Mouse (Mus musculus): Measurements from ENCODE around the gene Bcl11a. TPM values are rescaled to one million over a fixed set of nuclear protein-coding genes. Genes with fewer than 3 reads are reported as not detected.
"Not testable (repeated sequence)": the region's sequence is repeated elsewhere in the genome, so short reads cannot be mapped to it uniquely, and the experiment has no call there.

The Bcl11a gene
- polyA plus RNA-seq, 1 experiment from 2014 or later: 105 TPM

- not testable (repeated sequence) for ATAC-seq (replicated peaks); H3K4me2 ChIP-seq; H3K27ac ChIP-seq; H3K36me3 ChIP-seq (replicated peaks); H3K9ac ChIP-seq; H3K4me3 ChIP-seq; H3K27me3 ChIP-seq (replicated peaks); H3K9me3 ChIP-seq
- peaks cover 27% of the 10 kb centered on the region for H3K4me1 ChIP-seq
- 84% methylated on average over 4 of the region's 4 CpGs for WGBS
Measured at GRCm38 (mm10) chr11:24128880-24129279, 51.0 kb downstream of the Bcl11a start.

GRCm38 (mm10) chr11:24129358-24130185, 51.7 kb downstream of the Bcl11a start:
- Histone ChIP-seq H3K9ac (no peak overlapping the region), H3K4me1 (peaks cover 20% of the 10 kb centered on the region), H3K4me3 (no peak overlapping the region), H3K27me3 (replicated peaks) (no peaks in the 10 kb centered on the region), H3K4me2 (no peak overlapping the region), H3K27ac (no peak overlapping the region), H3K36me3 (replicated peaks) (no peaks in the 10 kb centered on the region), H3K9me3 (no peaks in the 10 kb centered on the region)
- no peak for ATAC-seq (replicated peaks)
- WGBS: 93% methylated on average over 5 of the region's 5 CpGs

GRCm38 (mm10) chr11:24130186-24130760, 52.4 kb downstream of the Bcl11a start:
- 76% methylated on average over 7 of the region's 7 CpGs for WGBS
- H3K27me3 ChIP-seq (replicated peaks): no peaks in the 10 kb centered on the region
- peaks cover 16% of the 10 kb centered on the region for H3K4me1 ChIP-seq
- no peak overlapping the region for H3K9ac ChIP-seq
- no peak overlapping the region for H3K27ac ChIP-seq
- ATAC-seq (replicated peaks): no peak
- H3K4me3 ChIP-seq: no peak overlapping the region
- no peak overlapping the region for H3K4me2 ChIP-seq
- no peaks in the 10 kb centered on the region for H3K9me3 ChIP-seq
- no peaks in the 10 kb centered on the region for H3K36me3 ChIP-seq (replicated peaks)

DNA sequence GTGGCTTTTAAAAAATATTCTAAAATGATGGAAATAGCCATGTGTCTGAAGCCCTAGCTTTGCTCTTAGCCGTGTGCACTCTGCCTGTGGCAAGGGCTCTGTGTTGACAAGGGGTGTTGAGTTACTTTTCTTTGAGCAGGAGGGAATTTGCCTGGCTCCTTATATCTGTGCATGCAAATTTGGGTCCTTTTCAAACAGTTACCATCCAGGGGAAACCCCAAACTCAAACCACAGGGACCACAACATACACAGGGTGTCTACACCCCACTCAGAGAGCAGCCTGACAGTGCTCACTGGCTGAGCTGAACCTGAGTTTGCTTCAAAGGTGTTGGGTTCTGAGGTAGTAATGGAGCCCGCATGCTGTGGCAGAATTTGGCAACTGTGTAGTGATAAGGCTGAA, 54.0 kb downstream of the Bcl11a start:
- WGBS: 88% methylated on average over 2 of the region's 2 CpGs
- Histone ChIP-seq H3K4me2 (no peak overlapping the region), H3K9ac (no peak overlapping the region), H3K4me1 (peaks cover 16% of the 10 kb centered on the region), H3K27me3 (replicated peaks) (no peaks in the 10 kb centered on the region), H3K9me3 (no peaks in the 10 kb centered on the region), H3K27ac (no peak overlapping the region), H3K36me3 (replicated peaks) (no peaks in the 10 kb centered on the region), H3K4me3 (no peak overlapping the region)
- no peak for ATAC-seq (replicated peaks)

GRCm38 (mm10) chr11:24132358-24132757, 54.5 kb downstream of the Bcl11a start:
- no peak overlapping the region for H3K4me2 ChIP-seq
- peaks cover 13% of the 10 kb centered on the region for H3K4me1 ChIP-seq
- H3K9me3 ChIP-seq: no peaks in the 10 kb centered on the region
- H3K9ac ChIP-seq: no peak overlapping the region
- no peak overlapping the region for H3K27ac ChIP-seq
- no peak overlapping the region for H3K4me3 ChIP-seq
- ATAC-seq (replicated peaks): no peak
- H3K27me3 ChIP-seq (replicated peaks): no peaks in the 10 kb centered on the region
- WGBS: 92% methylated on average over 6 of the region's 6 CpGs
- H3K36me3 ChIP-seq (replicated peaks): no peaks in the 10 kb centered on the region

DNA sequence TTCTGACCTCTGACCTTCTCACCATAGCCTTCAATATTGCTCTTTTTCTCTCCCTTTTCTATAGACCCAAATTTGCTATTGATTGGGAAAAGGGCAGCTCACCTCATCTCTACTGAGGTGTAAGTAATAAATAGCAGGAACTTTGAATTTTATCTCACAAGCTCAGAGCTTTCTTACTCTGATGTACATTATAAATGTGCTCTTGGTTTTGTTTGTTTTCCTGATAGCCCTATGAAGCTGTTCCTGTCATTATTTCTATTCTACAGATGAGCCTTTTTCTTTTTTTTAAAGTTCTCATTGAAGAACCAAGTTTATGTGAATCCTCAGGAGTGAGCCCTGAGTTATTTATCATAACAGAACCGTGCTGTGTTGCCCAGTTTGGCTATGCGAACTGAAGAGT, 55.0 kb downstream of the Bcl11a start:
- no peak overlapping the region for H3K4me3 ChIP-seq
- H3K9ac ChIP-seq: no peak overlapping the region
- no peaks in the 10 kb centered on the region for H3K9me3 ChIP-seq
- WGBS: 89% methylated on average over 2 of the region's 2 CpGs
- no peaks in the 10 kb centered on the region for H3K36me3 ChIP-seq (replicated peaks)
- ATAC-seq (replicated peaks): no peak
- H3K4me1 ChIP-seq: peaks cover 8% of the 10 kb centered on the region
- no peak overlapping the region for H3K4me2 ChIP-seq
- H3K27ac ChIP-seq: no peak overlapping the region
- no peaks in the 10 kb centered on the region for H3K27me3 ChIP-seq (replicated peaks)

DNA sequence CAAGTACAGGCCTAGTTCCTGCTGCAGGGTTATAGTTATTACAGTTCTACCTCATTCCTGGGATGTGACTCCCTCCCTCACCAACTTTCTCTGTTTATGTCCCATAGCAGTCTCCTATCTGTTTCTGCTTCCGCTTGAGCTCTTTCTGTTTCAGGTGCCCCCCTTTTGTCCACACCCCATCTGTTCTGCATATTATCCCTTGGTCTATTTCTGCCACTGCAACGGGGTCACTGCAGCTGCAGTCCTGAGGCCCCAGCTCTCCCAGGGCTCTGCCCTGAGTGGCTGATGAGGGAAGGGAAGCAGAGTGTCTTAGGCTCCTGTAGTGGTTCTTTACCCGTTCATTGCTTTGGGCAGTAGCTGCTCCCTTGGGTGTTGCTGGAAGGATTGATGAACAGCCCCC, 55.6 kb downstream of the Bcl11a start:
- Histone ChIP-seq H3K27ac (no peak overlapping the region), H3K4me3 (no peak overlapping the region), H3K4me2 (no peak overlapping the region), H3K27me3 (replicated peaks) (no peaks in the 10 kb centered on the region), H3K4me1 (0 out of 2 replicates have a peak, but pooled peaks cover 5% of the 10 kb centered on the region), H3K9ac (no peak overlapping the region), H3K36me3 (replicated peaks) (no peaks in the 10 kb centered on the region), H3K9me3 (no peaks in the 10 kb centered on the region)
- 51% methylated on average over 3 of the region's 3 CpGs for WGBS
- ATAC-seq (replicated peaks): no peak

- H3K27me3 ChIP-seq (replicated peaks): no peaks in the 10 kb centered on the region
Measured at GRCm38 (mm10) chr11:24133928-24134327, 56.1 kb downstream of the Bcl11a start.

DNA sequence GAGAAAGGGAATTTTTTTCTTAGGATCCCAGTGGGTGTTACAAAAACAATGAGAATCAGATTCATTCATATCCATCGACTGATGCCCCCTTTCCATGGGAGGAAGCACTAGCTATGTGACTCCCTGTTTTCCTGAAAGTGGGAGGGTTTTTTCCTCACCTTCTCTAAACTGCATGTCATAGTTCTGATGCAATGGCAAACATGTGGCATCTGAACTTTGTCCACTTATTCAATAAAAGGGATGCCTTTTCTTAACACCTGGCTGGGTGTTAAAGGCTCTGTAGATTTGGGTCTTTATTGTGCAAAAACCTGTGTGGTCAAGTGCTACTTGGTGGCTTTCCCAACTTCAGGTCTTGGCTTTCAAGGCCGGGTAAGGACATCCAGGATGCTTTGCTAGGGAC, 57.4 kb downstream of the Bcl11a start:
- H3K4me1 ChIP-seq: 0 out of 2 replicates have a peak, but pooled peaks cover 5% of the 10 kb centered on the region
- H3K4me3 ChIP-seq: no peak overlapping the region
- no peak overlapping the region for H3K4me2 ChIP-seq
- WGBS: 85% methylated on average over 2 of the region's 2 CpGs
- H3K36me3 ChIP-seq (replicated peaks): no peaks in the 10 kb centered on the region
- H3K27ac ChIP-seq: no peak overlapping the region
- H3K27me3 ChIP-seq (replicated peaks): no peaks in the 10 kb centered on the region
- no peak for ATAC-seq (replicated peaks)
- no peak overlapping the region for H3K9ac ChIP-seq
- no peaks in the 10 kb centered on the region for H3K9me3 ChIP-seq

More at GRCm38 (mm10) chr11:24133928-24134327, 56.1 kb downstream of the Bcl11a start:
- H3K4me1 ChIP-seq: 0 out of 2 replicates have a peak, but pooled peaks cover 5% of the 10 kb centered on the region
- ATAC-seq (replicated peaks): no peak
- H3K27ac ChIP-seq: no peak overlapping the region
- no peaks in the 10 kb centered on the region for H3K36me3 ChIP-seq (replicated peaks)
- H3K4me3 ChIP-seq: no peak overlapping the region
- H3K4me2 ChIP-seq: no peak overlapping the region
- H3K9me3 ChIP-seq: no peaks in the 10 kb centered on the region
- WGBS: 76% methylated on average over 5 of the region's 5 CpGs
- no peak overlapping the region for H3K9ac ChIP-seq

DNA sequence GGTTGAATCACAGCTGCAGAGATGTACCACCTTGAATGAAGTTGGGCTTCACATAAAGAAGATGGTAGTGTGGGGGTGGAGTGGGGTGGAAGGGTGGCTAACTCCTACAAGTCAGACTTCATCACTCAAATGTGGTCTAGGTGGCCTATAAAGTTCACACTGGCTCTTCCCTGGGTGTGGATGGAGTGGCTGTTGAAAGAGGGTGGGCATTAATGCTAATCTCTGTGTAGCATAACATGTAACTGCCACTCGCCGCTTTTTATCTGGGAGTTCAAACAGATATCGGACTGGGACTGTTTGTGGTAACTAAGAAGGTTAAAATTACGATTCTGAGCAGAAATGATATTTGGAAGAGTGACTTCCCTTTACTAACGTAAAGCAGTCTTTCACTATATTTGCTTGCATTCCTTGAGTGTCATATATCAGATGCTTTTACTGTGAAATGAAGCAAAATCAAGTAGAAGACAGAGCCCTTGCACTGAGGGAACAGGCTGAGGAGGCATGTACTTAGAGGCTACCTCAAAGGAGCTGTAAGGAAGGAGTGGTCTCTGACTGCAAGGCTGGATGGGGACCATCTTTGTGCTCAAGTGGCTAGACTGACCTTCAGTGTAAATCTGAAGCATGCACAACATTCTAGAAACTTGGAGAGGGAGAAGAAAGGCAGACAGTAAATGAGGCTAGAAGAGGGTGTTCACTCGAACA, 58.4 kb downstream of the Bcl11a start:
- no peaks in the 10 kb centered on the region for H3K36me3 ChIP-seq (replicated peaks)
- WGBS: 88% methylated on average over 6 of the region's 6 CpGs

DNA sequence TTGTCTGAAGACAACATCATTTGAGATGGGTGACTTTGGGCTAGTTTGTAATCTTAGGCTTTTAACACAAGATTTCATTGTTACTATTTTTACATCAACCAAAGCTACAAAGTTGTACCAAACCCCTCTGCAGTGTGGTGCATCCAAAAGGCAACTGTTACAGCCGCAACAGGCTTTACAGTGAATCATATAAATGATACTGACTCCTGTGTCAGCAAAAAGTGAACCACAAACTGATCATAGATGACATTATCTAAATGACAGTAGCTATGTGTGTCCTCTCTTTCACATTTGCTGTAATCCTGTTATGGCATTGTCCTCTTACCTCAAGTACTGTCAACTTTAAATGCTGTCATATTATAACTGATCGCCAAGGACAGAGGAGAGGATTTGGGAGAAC, 60.0 kb downstream of the Bcl11a start:
- Histone ChIP-seq H3K4me2 (no peak overlapping the region), H3K4me3 (no peak overlapping the region), H3K27ac (no peak overlapping the region), H3K9me3 (no peaks in the 10 kb centered on the region), H3K4me1 (peaks cover 14% of the 10 kb centered on the region), H3K9ac (no peak overlapping the region), H3K36me3 (replicated peaks) (no peaks in the 10 kb centered on the region), H3K27me3 (replicated peaks) (no peaks in the 10 kb centered on the region)
- ATAC-seq (replicated peaks): no peak
- WGBS: 92% methylated on average over 2 of the region's 2 CpGs

More for the DNA sequence above, 58.4 kb downstream of the Bcl11a start:
- Histone ChIP-seq H3K9ac (no peak overlapping the region), H3K27ac (no peak overlapping the region), H3K9me3 (no peaks in the 10 kb centered on the region), H3K4me2 (no peak overlapping the region), H3K27me3 (replicated peaks) (no peaks in the 10 kb centered on the region), H3K4me3 (no peak overlapping the region), H3K4me1 (peaks cover 6% of the 10 kb centered on the region; the same call in 1 of the 2 replicates)
- no peak for ATAC-seq (replicated peaks)

- H3K4me2 ChIP-seq: no peak overlapping the region
- H3K9ac ChIP-seq: no peak overlapping the region
- H3K4me1 ChIP-seq: peaks cover 8% of the 10 kb centered on the region
- 92% methylated on average over 9 of the region's 9 CpGs for WGBS
- H3K4me3 ChIP-seq: no peak overlapping the region
- H3K27ac ChIP-seq: no peak overlapping the region
- H3K36me3 ChIP-seq (replicated peaks): no peaks in the 10 kb centered on the region
- H3K9me3 ChIP-seq: no peaks in the 10 kb centered on the region
- ATAC-seq (replicated peaks): no peak
- no peaks in the 10 kb centered on the region for H3K27me3 ChIP-seq (replicated peaks)
Measured at GRCm38 (mm10) chr11:24138600-24139375, 60.9 kb downstream of the Bcl11a start.
